Mouse (Mus musculus): ENCODE measurements around the gene Lgals2.

The Lgals2 gene

GRCm38 (mm10) chr15:78843581-78844469 is 11.5 kb downstream of the Lgals2 start:
- no peak for DNase-seq (ENCODE audit: low read depth, low spot score)

GRCm38 (mm10) chr15:78842371-78843163 is 12.8 kb downstream of the Lgals2 start, which contains the start of gene Cdc42ep1:
Gene Cdc42ep1 (plus strand): TSS chr15:78842624.
- peak; percentile 59 for DNase-seq (ENCODE audit: low read depth, low spot score)

DNA sequence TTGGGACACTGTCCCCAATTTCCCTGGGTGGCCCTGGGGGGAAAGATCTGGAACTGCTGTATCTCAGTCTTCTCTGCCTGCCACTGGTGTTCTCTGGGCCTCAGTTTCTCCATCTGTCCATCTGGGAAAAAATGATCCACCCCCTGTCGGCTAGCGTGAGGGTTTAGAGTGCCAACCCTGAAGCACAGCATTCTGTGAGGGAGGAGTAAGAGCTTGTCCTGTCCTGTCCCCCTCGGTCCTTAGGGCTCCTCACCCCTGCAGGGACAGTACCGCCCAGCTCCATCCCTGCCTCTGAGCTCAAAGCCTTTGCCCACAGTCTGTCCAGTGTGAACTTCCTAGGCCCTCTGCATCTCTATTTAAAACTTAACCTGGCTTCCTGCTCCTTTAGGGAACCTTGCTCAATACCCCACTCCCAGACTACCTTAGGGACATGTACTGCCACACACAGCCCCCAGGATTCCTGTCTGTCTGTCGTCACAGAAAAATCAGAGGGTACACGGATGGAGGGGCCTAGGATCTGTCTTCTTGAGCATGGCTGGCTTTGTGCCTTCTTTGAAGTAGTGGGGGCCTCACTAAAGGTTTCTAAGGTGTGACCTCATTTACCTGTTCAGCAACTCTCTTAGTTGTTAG is 14.1 kb downstream of the Lgals2 start:
- DNase-seq (ENCODE audit: low read depth, low spot score), result no peak

GRCm38 (mm10) chr15:78840751-78841150 is 14.6 kb downstream of the Lgals2 start:
- no peak for DNase-seq (ENCODE audit: low read depth, low spot score)

DNA sequence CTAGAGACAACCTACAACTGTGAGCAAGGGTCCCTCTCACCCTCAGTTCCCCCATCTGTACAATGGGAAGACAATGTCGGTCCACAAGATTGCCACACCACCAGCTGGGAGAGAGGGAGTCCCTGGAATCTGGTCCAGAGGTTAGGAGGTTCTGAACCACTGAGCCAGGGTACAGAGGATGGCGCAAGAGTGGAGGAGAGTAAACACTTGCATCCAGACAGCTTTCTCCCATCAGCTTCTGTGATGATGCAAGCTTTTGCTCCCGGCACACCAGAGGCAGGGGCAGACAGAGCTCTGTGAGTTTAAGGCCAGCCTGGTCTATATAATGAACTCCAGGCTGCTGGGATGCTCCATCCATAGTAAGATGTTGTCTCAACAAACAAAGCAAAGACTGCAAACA is 15.1 kb downstream of the Lgals2 start:
- DNase-seq (ENCODE audit: low read depth, low spot score), result no peak

- DNase-seq (ENCODE audit: low read depth, low spot score), result no peak
Observed at GRCm38 (mm10) chr15:78839744-78840143, 15.6 kb downstream of the Lgals2 start.

DNA sequence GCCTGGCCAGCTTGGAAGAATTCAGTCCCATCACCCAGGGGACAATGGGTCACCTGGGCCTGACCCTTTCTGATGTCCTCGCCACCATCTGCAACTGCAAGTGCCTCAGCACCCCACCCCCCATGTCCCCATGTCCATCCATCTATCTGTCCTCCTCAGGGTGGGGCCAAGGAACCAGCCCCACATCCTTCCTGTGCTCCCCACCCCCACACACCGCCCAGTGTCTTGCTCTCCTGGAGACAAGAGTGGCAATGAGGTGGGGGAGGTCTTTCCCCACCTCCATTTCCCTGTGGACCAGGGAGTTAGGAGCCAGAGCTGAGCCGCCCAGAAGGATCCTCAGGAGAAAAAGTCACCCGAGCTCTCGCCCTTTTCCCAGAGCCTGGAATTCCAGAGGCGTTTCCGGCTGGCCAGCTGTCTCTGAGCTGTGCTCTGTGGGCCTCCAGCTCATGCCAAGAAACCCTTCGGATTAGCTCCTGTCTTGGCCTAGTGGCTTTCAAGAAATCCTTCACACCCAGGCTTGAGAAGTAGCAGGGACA is 19.2 kb downstream of the Lgals2 start:
- no peak for DNase-seq (ENCODE audit: low read depth, low spot score)

DNA sequence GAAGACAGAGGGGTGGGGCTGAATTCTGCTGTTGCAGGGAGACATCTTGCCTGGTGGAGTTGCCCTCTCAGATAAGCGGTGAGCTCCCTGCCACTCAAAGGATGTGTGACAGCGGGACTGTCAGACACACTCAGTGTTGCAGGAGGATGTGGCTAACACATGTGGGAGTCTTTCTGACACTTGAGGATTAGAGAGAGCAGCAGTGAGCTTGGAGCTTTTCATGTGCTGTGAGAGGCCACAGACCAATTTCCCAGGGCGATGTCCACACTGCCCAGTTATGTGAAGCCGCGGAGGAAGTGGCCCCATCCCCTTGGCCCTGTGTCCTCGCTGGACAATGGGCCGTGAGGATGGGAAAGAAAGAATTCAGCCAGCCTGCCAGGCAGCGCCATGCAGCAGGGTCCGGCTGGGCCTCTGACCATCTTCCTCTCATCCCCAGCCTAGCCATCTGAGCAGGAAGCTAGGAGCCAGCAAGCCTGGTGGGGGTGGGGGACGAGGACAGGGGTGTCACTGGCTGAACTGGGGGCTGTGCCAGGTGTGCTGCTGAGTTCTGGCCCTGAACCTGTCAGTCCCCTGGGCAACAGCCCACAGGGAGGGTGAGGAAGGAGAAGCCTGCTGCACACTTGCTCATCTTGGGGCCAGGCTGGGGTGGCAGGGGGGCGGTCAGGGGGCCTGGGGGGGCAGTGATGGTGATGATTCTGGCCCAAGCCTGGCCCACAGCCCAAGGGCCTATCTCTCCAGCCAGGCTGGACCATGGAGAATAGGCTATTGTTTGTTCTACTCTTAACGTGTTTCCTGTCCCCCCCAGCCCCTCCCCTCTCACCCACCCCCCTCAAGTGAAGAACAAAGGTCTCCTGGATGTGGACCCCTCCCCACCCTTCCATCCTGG is 19.9 kb downstream of the Lgals2 start:
- DNase-seq (ENCODE audit: low read depth, low spot score), result peak; percentile 56

DNA sequence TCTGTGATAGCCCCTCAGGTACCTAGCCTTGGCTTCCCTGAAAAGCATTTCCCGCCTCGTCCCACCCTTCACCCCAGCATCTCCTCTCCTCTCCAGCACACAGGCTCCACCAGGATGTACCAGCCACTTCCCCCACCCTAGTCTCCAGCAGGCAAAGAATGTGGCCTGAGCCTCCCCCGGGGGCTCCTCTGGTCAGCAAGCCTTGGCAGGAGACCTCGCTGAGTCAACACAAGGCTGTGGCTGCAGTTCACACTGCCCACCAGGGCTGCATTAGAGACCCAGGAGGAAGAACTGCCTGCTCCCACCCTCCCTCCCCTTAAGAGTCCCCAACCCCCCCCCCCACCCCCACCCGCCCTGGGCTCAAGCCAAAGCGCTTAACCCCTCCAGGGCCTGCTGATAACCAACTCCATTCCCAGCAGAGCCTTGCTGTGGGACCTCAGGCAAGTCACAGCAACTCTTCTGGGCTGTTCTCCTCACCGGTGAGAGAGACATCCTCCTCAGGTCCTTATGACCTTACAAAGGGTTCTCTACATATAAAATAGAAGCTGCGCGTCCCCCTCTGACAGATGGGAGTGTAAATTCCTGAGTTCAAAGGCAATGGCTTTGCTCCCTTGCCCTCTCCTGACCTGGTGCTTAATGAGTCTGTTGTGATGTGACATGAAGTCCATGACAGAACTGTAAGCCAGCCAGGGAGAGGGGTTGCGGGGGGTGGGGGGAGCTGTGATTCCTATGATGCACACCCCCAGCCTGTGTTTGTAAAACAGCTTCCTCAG is 20.9 kb downstream of the Lgals2 start:
- DNase-seq (ENCODE audit: low read depth, low spot score), result no peak

DNA sequence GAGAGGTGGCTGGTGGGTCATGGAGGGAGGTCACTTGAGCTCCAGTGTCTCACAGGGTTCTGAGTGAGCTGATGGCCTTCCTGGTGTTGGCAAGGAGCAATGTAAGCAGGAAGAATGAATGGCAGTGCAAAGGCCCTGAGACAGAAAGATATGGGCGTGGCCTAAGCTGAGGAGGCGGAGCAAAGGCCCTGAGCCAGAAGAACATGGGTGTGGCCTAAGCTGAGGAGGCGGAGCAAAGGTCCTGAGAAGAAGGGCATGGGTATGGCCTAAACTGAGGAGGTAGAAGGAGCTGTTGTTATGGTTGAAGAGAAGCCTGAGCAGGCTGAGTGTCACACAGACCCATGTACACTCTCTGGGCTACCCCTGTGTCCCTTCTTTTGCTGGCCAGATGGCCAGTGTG is 21.7 kb downstream of the Lgals2 start:
- no peak for DNase-seq (ENCODE audit: low read depth, low spot score)

DNA sequence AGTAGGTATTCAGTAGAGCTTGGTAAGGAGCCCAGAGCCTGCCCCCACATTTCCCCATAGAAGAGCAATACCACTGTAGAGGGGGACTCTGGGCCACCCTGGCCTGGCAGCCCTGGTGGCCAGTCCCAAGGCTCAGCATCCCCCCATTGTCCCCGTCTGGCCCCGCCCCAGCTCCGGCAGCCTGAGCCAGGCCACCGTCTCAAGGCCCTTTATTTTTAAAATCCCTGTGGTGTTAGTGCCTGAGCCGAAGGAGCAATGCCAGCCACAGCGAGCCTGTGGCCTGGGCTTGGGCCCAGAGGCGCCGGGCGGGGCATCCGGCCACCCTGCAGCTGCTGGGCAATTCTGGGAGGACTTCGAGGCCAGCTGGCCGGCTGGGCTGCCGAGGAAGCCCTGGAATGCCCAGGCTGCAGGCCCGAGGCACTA is 22.6 kb downstream of the Lgals2 start:
- DNase-seq (ENCODE audit: low read depth, low spot score), result peak; percentile 85

DNA sequence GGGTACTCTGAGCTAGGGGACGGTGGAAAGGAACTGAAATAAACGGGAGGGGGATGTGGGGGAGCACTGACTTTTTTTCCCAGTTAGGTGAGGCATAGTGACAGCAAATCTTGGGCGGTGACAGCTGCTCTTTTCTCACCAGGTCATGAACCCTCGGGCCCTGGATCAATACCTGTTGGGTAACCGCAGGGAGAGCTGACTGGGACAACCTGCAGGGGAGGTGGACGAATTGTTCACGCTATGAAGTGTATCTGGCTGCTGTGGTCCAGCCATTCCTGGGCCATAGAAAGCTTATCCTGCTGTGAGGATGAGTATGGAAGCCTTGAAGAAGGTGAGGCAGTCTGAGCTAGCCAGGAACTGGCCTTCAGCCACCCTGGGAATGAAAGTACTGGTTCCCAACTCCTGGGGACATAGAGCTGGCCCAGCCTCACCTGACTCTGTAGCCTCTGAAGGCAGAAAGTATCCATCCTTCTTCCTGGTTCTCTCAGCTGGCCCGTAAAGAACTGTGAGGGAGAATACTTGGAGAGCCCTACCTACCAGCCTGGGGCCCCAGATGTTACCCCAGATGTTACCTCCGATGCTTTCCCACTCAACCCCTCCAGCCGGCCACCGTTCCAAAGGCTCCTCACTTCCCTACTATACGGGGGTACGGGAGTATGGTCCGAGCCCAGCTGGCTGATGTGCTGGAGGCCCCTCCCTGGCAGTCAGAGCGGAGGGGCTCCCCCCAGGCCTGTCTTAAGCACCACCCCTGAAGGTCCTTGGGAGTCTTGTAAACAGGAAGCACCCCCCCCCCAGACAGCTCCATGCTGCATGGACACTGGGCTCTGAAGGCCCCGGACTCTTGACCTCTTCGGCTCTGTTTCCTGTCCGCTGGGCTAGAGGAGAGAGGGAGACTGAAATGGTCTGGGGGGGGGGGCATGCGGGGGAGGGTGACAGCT is 23.3 kb downstream of the Lgals2 start:
- DNase-seq (ENCODE audit: low read depth, low spot score), result no peak

DNA sequence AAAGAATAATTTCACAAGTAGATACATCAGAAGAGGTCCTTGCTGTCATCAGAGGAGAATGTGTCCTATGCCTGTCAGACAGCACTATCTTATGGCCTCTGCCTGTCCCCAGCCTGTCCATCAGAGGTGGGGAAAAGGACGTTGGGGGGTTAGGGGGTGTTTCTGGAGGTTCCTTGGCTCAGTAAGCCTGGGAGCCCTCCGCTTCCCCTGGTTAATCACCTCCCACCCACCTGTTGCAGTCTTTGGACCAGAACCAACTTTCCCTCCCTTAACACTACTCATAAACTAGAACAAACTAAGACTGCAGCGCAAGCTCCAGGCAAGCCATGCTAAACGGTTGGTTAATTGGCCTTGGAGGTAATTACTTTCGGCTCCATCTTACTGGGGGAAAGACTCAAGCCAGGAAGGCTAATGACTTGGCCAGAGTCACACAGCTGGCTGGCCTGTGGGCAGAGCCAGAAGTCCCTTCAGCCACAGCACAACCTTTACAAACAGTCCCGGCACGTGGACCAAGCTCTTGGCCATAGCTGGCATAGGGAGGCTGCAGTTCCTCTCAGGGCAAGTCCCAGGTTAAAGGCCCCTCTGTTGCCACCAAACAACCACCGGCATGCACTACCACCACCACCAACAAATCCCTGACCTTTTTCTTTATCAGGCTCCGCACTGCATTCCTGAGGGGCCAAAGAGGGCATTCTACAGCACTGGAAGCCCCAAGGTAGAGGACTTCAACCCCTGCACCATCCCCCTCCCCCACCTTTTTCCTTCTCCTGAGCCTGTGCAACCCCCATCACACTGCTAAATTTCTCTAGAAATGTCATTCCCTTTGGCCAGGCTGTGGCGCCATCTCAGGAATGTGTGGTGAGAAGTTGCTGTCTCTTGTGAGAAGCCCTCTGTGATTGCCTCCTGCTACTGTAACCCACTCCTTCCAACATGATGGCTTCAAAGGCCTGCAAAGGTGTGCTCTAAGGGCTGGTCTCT is 24.3 kb downstream of the Lgals2 start:
- DNase-seq (ENCODE audit: low read depth, low spot score), result no peak

DNA sequence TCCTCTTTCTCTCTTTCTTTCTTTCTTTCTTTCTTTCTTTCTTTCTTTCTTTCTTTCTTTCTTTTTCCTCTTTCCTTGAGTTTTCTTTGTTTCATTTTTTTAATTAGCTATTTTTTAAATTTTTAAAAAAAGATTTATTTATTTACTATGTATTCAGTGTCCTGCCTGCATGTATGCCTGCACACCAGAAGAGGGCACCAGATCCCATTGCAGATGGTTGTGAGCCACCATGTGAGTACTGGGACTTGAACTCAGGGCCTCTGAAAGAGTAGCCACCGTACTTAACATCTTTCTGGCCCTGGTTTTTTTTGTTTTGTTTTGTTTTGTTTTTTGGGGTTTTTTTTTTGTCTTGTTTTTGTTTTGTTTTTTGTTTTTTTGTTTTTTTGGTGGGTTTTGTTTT is 25.7 kb downstream of the Lgals2 start:
- DNase-seq (ENCODE audit: low read depth, low spot score), result no peak

- no peak for DNase-seq (ENCODE audit: low read depth, low spot score)
Observed at GRCm38 (mm10) chr15:78828315-78828714, 27.0 kb downstream of the Lgals2 start.

- peak; percentile 81 for DNase-seq (ENCODE audit: low read depth, low spot score)
Observed at GRCm38 (mm10) chr15:78826213-78827204, 28.8 kb downstream of the Lgals2 start.

DNA sequence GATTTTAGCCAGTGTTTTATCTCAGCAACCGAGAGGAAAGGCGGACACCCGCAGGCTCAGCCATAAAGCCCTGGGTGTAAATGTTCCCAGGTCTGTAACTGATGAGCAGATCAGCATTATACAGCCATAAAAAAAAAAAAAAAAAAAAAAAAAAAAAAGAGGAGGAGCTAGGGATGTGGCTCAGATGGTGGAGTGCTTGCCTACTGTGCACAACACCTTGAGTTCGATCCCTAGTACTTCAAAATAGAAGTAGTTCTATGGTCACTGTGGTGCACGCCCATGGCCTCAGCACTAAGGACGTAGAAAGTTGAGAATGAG is 39.3 kb downstream of the Lgals2 start:
- no peak for DNase-seq (ENCODE audit: low read depth, low spot score)

Measured in brain, adult 2 months (tissue).